Mouse (Mus musculus) MEL (cell line): ENCODE data around the gene Pgpep1. TPM values are rescaled to one million over a fixed set of nuclear protein-coding genes. Genes with fewer than 3 reads are reported as not detected.
A peak's percentile ranks its signal among the peaks of the same experiment; 100 is the strongest.

ENCODE experiments used
- DNase-seq: peaks from one replicate; pipeline ENCODE4 v3.0.0; 2011; ENCODE audit warnings: low read depth, low spot score
- H3K27ac ChIP-seq: 2 replicates; pipeline ENCODE4 v1.5.1; 2012; ENCODE audit warnings: low read depth, mild to moderate bottlenecking, control low read depth, low read length, moderate library complexity; ENCODE audit not compliant: control insufficient read depth
- H3K27me3 ChIP-seq, 2 experiments: fragments of 150-350 bp in 1 of 2; sonication (generic) in 1 of 2; 2 replicates each; pipeline ENCODE4 v1.6.1; 2012; ENCODE audit warnings: low read length in 2 of 2, mild to moderate bottlenecking in 2 of 2, improper control_type of control experiment in 1 of 2, moderate library complexity in 1 of 2; ENCODE audit not compliant: insufficient read depth in 2 of 2, control insufficient read depth in 1 of 2
- H3K36me3 ChIP-seq, 2 experiments: 2 replicates each; pipeline ENCODE4 v1.6.1; 2012 to 2014; ENCODE audit warnings: low read length in 2 of 2, improper control_type of control experiment in 1 of 2, inconsistent platforms in 1 of 2, mild to moderate bottlenecking in 1 of 2; ENCODE audit not compliant: insufficient read depth in 2 of 2, control insufficient read depth in 1 of 2
- H3K4me1 ChIP-seq, 2 experiments: fragments of 150-350 bp in 1 of 2; sonication (generic) in 1 of 2; 2 replicates each; pipeline ENCODE4 v1.6.1; 2012; ENCODE audit warnings: low read length in 2 of 2, improper control_type of control experiment in 1 of 2, mild to moderate bottlenecking in 1 of 2; ENCODE audit not compliant: insufficient read depth in 2 of 2, control insufficient read depth in 1 of 2
- H3K4me3 ChIP-seq, 2 experiments: fragments of 150-350 bp in 1 of 2; sonication (generic) in 1 of 2; 2 replicates each; pipeline ENCODE4 v1.5.1; 2012; ENCODE audit warnings: low read depth in 2 of 2, low read length in 2 of 2, mild to moderate bottlenecking in 2 of 2, moderate library complexity in 2 of 2, control low read depth in 1 of 2, improper control_type of control experiment in 1 of 2; ENCODE audit not compliant: control insufficient read depth in 1 of 2, insufficient read depth in 1 of 2
- H3K79me2 ChIP-seq: 2 replicates; pipeline ENCODE4 v1.6.1; 2012; ENCODE audit warnings: mild to moderate bottlenecking, low read length, moderate library complexity; ENCODE audit not compliant: control insufficient read depth, poor library complexity, insufficient read depth
- H3K9ac ChIP-seq: 2 replicates; pipeline ENCODE4 v1.6.1; 2012; ENCODE audit warnings: low read depth, mild to moderate bottlenecking, control low read depth, low read length, moderate library complexity; ENCODE audit not compliant: control insufficient read depth, poor library complexity, severe bottlenecking
- H3K9me3 ChIP-seq: fragments of 150-350 bp; sonication (generic); replicated peaks from 2 replicates; pipeline ENCODE4 v1.6.1; 2012; ENCODE audit warnings: mild to moderate bottlenecking, low read length, improper control_type of control experiment, moderate library complexity; ENCODE audit not compliant: insufficient read depth
- CHD2 ChIP-seq: IDR thresholded peaks from 2 replicates; pipeline ENCODE4 v1.6.1; 2011; ENCODE audit warnings: low read length, improper control_type of control experiment
- E2F4 ChIP-seq: IDR thresholded peaks from 2 replicates; pipeline ENCODE4 v1.6.1; 2011; ENCODE audit warnings: low read depth, low read length, improper control_type of control experiment, borderline replicate concordance
- ELF1 ChIP-seq: IDR thresholded peaks from 2 replicates; pipeline ENCODE4 v1.6.1; 2014; ENCODE audit warnings: low read depth, mild to moderate bottlenecking, inconsistent platforms, low read length, improper control_type of control experiment, moderate library complexity
- EP300 ChIP-seq, 2 experiments: IDR thresholded peaks; 2 replicates each; pipeline ENCODE4 v1.6.1; 2011; ENCODE audit warnings: improper control_type of control experiment in 2 of 2, low read length in 2 of 2, low read depth in 1 of 2, mild to moderate bottlenecking in 1 of 2
- ETS1 ChIP-seq: IDR thresholded peaks from 2 replicates; pipeline ENCODE4 v1.6.1; 2012; ENCODE audit warnings: low read depth, mild to moderate bottlenecking, inconsistent platforms, low read length, improper control_type of control experiment, moderate library complexity
- HCFC1 ChIP-seq: IDR thresholded peaks from 2 replicates; pipeline ENCODE4 v1.6.1; 2012; ENCODE audit warnings: low read depth, mild to moderate bottlenecking, inconsistent platforms, low read length, improper control_type of control experiment, moderate library complexity
- MAX ChIP-seq: IDR thresholded peaks from 2 replicates; pipeline ENCODE4 v1.6.1; 2011; ENCODE audit warnings: low read length, improper control_type of control experiment
- MAZ ChIP-seq: IDR thresholded peaks from 2 replicates; pipeline ENCODE4 v1.6.1; 2012; ENCODE audit warnings: low read depth, mild to moderate bottlenecking, inconsistent platforms, low read length, improper control_type of control experiment
- MYB ChIP-seq: IDR thresholded peaks from 2 replicates; pipeline ENCODE4 v1.6.1; 2011; ENCODE audit warnings: mild to moderate bottlenecking, low read depth, low read length, improper control_type of control experiment
- NELFE ChIP-seq: IDR thresholded peaks from 2 replicates; pipeline ENCODE4 v1.6.1; 2011; ENCODE audit warnings: low read depth, low read length, improper control_type of control experiment
- POLR2A ChIP-seq, 2 experiments: IDR thresholded peaks; 2 replicates each; pipeline ENCODE4 v1.6.1; 2011 to 2012; ENCODE audit warnings: low read length in 2 of 2, mild to moderate bottlenecking in 2 of 2, control low read depth in 1 of 2, improper control_type of control experiment in 1 of 2, low read depth in 1 of 2, moderate library complexity in 1 of 2; ENCODE audit not compliant: control insufficient read depth in 1 of 2, insufficient read depth in 1 of 2, poor library complexity in 1 of 2
- POLR2AphosphoS2 ChIP-seq: IDR thresholded peaks from 2 replicates; pipeline ENCODE4 v1.6.1; 2011; ENCODE audit warnings: low read length, improper control_type of control experiment
- POLR2AphosphoS5 ChIP-seq: IDR thresholded peaks from 2 replicates; pipeline ENCODE4 v1.6.1; 2012; ENCODE audit warnings: low read depth, borderline replicate concordance, mild to moderate bottlenecking, inconsistent platforms, low read length, moderate library complexity, mixed read lengths
- RAD21 ChIP-seq: IDR thresholded peaks from 2 replicates; pipeline ENCODE4 v1.6.1; 2011; ENCODE audit warnings: mild to moderate bottlenecking, low read depth, low read length, improper control_type of control experiment
- RCOR1 ChIP-seq: IDR thresholded peaks from 2 replicates; pipeline ENCODE4 v1.6.1; 2012; ENCODE audit warnings: low read depth, mild to moderate bottlenecking, inconsistent platforms, low read length, improper control_type of control experiment
- TBP ChIP-seq: IDR thresholded peaks from 2 replicates; pipeline ENCODE4 v1.8.0; 2011; ENCODE audit warnings: low read depth, low read length, improper control_type of control experiment
- TCF12 ChIP-seq: IDR thresholded peaks from 2 replicates; pipeline ENCODE4 v1.6.1; 2014; ENCODE audit warnings: low read depth, mild to moderate bottlenecking, inconsistent platforms, low read length, improper control_type of control experiment, moderate library complexity
- USF1 ChIP-seq: IDR thresholded peaks from 2 replicates; pipeline ENCODE4 v1.6.1; 2014; ENCODE audit warnings: low read depth, mild to moderate bottlenecking, inconsistent platforms, low read length, improper control_type of control experiment, moderate library complexity
- USF2 ChIP-seq, 2 experiments: IDR thresholded peaks; 2 replicates each; pipeline ENCODE4 v1.6.1; 2011 to 2012; ENCODE audit warnings: improper control_type of control experiment in 2 of 2, low read length in 2 of 2, borderline replicate concordance in 1 of 2, inconsistent platforms in 1 of 2, low read depth in 1 of 2, mild to moderate bottlenecking in 1 of 2; ENCODE audit not compliant: insufficient read depth in 1 of 2
- ZC3H11A ChIP-seq: IDR thresholded peaks from 2 replicates; pipeline ENCODE4 v1.6.1; 2012; ENCODE audit warnings: low read depth, mild to moderate bottlenecking, inconsistent platforms, low read length, improper control_type of control experiment
- ZKSCAN1 ChIP-seq: IDR thresholded peaks from 2 replicates; pipeline ENCODE4 v1.6.1; 2012; ENCODE audit warnings: low read depth, mild to moderate bottlenecking, inconsistent platforms, low read length, improper control_type of control experiment, moderate library complexity
- ZMIZ1 ChIP-seq: IDR thresholded peaks from 2 replicates; pipeline ENCODE4 v1.6.1; 2012; ENCODE audit warnings: low read depth, mild to moderate bottlenecking, inconsistent platforms, low read length, improper control_type of control experiment, moderate library complexity
- ZNF384 ChIP-seq: IDR thresholded peaks from 2 replicates; pipeline ENCODE4 v1.6.1; 2012; ENCODE audit warnings: low read depth, mild to moderate bottlenecking, inconsistent platforms, low read length, improper control_type of control experiment
- polyA plus RNA-seq, 2 experiments: library from polyadenylated mRNA; stranded (reverse) in 1 of 2; unstranded in 1 of 2; fragments of >175 nt in 1 of 2; fragments of >200 nt in 1 of 2; gene quantifications; 2 replicates each; pipeline versions ENCODE4 v1.2.1 to v1.2.4; 2012; ENCODE audit warnings: low replicate concordance in 2 of 2, low read depth in 1 of 2; ENCODE audit not compliant: insufficient read length in 2 of 2, insufficient read depth in 1 of 2, missing spikeins in 1 of 2
- total RNA-seq: library from RNA; depleted of rRNA; stranded (reverse); fragments of 300-350 nt; gene quantifications from 2 replicates; pipeline ENCODE4 v1.2.3, GENCODE M21; 2012

The Pgpep1 gene
- total and polyA plus RNA-seq, 3 experiments = 12.6 to 19.5 TPM; not detected in 1

- H3K79me2 ChIP-seq = no peaks in the 10 kb centered on the region
- DNase-seq = no peak
- TF ChIP-seq RAD21 (no peak), E2F4 (no peak), POLR2AphosphoS5 (no peak), NELFE (no peak), TCF12 (no peak), ZKSCAN1 (no peak), POLR2AphosphoS2 (no peak), MYB (no peak)
These were observed 6.9 kb upstream of the Pgpep1 start for GRCm38 (mm10) chr8:70667071-70667470.

GRCm38 (mm10) chr8:70665599-70665998 is 5.4 kb upstream of the Pgpep1 start:
- H3K27ac ChIP-seq = no peak overlapping the region
- TF ChIP-seq ETS1 = no peak
- no peak for TF ChIP-seq POLR2AphosphoS2
- no peak for TF ChIP-seq NELFE
- TF ChIP-seq MAZ = no peak
- TF ChIP-seq USF2 (IDR thresholded peaks at IDR 0.05; ENCODE audit: borderline replicate concordance in 1 of 2, insufficient read depth in 1 of 2, low read depth in 1 of 2, low read length in 2 of 2) = no peak
- no peak for TF ChIP-seq MAX

More at GRCm38 (mm10) chr8:70667071-70667470, 6.9 kb upstream of the Pgpep1 start:
- H3K4me1 ChIP-seq = peaks cover 0 to 7% of the 10 kb centered on the region in 2 experiments; a peak in 2 of 4 replicates
- no peak overlapping the region for H3K4me3 ChIP-seq
- H3K9me3 ChIP-seq = no peaks in the 10 kb centered on the region
- H3K9ac ChIP-seq = no peak overlapping the region
- 0 out of 4 replicates have a peak, but pooled peaks cover 0 to 2% of the 10 kb centered on the region in 2 experiments for H3K36me3 ChIP-seq
- H3K27ac ChIP-seq = no peak overlapping the region
- no peaks in the 10 kb centered on the region for H3K27me3 ChIP-seq

GRCm38 (mm10) chr8:70664631-70665030 is 4.4 kb upstream of the Pgpep1 start:
- TF ChIP-seq RAD21 (no peak), ZMIZ1 (no peak), POLR2A (IDR thresholded peaks at IDR 0.05; ENCODE audit: control insufficient read depth in 1 of 2, insufficient read depth in 1 of 2, low read depth in 1 of 2, low read length in 2 of 2, poor library complexity in 1 of 2) (no peak), MAZ (no peak), EP300 (IDR thresholded peaks at IDR 0.05; ENCODE audit: low read depth in 1 of 2, low read length in 2 of 2) (no peak), CHD2 (no peak), ELF1 (peak; percentile 66), MYB (no peak), ZC3H11A (no peak), USF1 (no peak), TBP (no peak), HCFC1 (peak; percentile 40; the same call in 1 of the 2 replicates), RCOR1 (no peak), ZNF384 (peak; percentile 97), E2F4 (no peak)
- TF ChIP-seq, all 39 proteins: peak for 3
- 0 out of 4 replicates have a peak, but pooled peaks cover 0 to 2% of the 10 kb centered on the region in 2 experiments for H3K36me3 ChIP-seq
- H3K9me3 ChIP-seq = no peaks in the 10 kb centered on the region
- H3K27ac ChIP-seq = peak overlapping the region; percentile 33
- no peaks in the 10 kb centered on the region for H3K79me2 ChIP-seq
- H3K4me3 ChIP-seq = peak overlapping the region in 1 of 2 experiments; percentile 31; a peak in 1 of 4 replicates
- no peaks in the 10 kb centered on the region for H3K27me3 ChIP-seq
- peaks cover 0 to 7% of the 10 kb centered on the region in 2 experiments; a peak in 3 of 4 replicates for H3K4me1 ChIP-seq
- peak; percentile 60 for DNase-seq
- 0 out of 2 replicates have a peak overlapping the region, but pooled peaks have one; percentile 23 for H3K9ac ChIP-seq

More at GRCm38 (mm10) chr8:70665599-70665998, 5.4 kb upstream of the Pgpep1 start:
- Histone ChIP-seq H3K4me3 (no peak overlapping the region), H3K27me3 (no peaks in the 10 kb centered on the region), H3K4me1 (peaks cover 0 to 4% of the 10 kb centered on the region in 2 experiments; a peak in 3 of 4 replicates), H3K9ac (no peak overlapping the region), H3K36me3 (0 out of 4 replicates have a peak, but pooled peaks cover 0 to 2% of the 10 kb centered on the region in 2 experiments), H3K79me2 (no peaks in the 10 kb centered on the region), H3K9me3 (no peaks in the 10 kb centered on the region)
- DNase-seq = no peak
